Mouse (Mus musculus): ENCODE results near the gene Tgfbr3l.

Tgfbr3l gene

GRCm38 (mm10) chr8:4247951-4248540 lies at the start of gene Tgfbr3l:
TSS of gene Tgfbr3l (plus strand) at chr8:4248214.
- TF ChIP-seq GATA4 (IDR thresholded peaks at IDR 0.05; ENCODE audit: insufficient replicate concordance, low read length) = no peak

GRCm38 (mm10) chr8:4201321-4201720 lies 46.7 kb upstream of the Tgfbr3l start:
- no peak for TF ChIP-seq GATA4 (IDR thresholded peaks at IDR 0.05; ENCODE audit: insufficient replicate concordance, low read length)

- TF ChIP-seq GATA4 (IDR thresholded peaks at IDR 0.05; ENCODE audit: insufficient replicate concordance, low read length) = no peak
Measured at GRCm38 (mm10) chr8:4205246-4206123, 42.5 kb upstream of the Tgfbr3l start.

- TF ChIP-seq GATA4 (IDR thresholded peaks at IDR 0.05; ENCODE audit: insufficient replicate concordance, low read length) = no peak
Measured at GRCm38 (mm10) chr8:4206182-4207015, 41.6 kb upstream of the Tgfbr3l start.

GRCm38 (mm10) chr8:4207016-4207350 lies 41.0 kb upstream of the Tgfbr3l start:
- no peak for TF ChIP-seq GATA4 (IDR thresholded peaks at IDR 0.05; ENCODE audit: insufficient replicate concordance, low read length)

- no peak for TF ChIP-seq GATA4 (IDR thresholded peaks at IDR 0.05; ENCODE audit: insufficient replicate concordance, low read length)
Measured at GRCm38 (mm10) chr8:4211097-4211496, 36.9 kb upstream of the Tgfbr3l start.

- no peak for TF ChIP-seq GATA4 (IDR thresholded peaks at IDR 0.05; ENCODE audit: insufficient replicate concordance, low read length)
Measured at GRCm38 (mm10) chr8:4212809-4213209, 35.2 kb upstream of the Tgfbr3l start.

GRCm38 (mm10) chr8:4213210-4214005 lies 34.6 kb upstream of the Tgfbr3l start:
- no peak for TF ChIP-seq GATA4 (IDR thresholded peaks at IDR 0.05; ENCODE audit: insufficient replicate concordance, low read length)

GRCm38 (mm10) chr8:4214006-4214980 lies 33.7 kb upstream of the Tgfbr3l start:
- no peak for TF ChIP-seq GATA4 (IDR thresholded peaks at IDR 0.05; ENCODE audit: insufficient replicate concordance, low read length)

GRCm38 (mm10) chr8:4216296-4216695 lies 31.7 kb upstream of the Tgfbr3l start:
- no peak for TF ChIP-seq GATA4 (IDR thresholded peaks at IDR 0.05; ENCODE audit: insufficient replicate concordance, low read length)

- TF ChIP-seq GATA4 (IDR thresholded peaks at IDR 0.05; ENCODE audit: insufficient replicate concordance, low read length) = no peak
Measured at GRCm38 (mm10) chr8:4216791-4217621, 31.0 kb upstream of the Tgfbr3l start, which contains the start of gene Prr36. TSS of gene Prr36 (minus strand) at chr8:4217459.

GRCm38 (mm10) chr8:4219617-4220016 lies 28.4 kb upstream of the Tgfbr3l start:
- TF ChIP-seq GATA4 (IDR thresholded peaks at IDR 0.05; ENCODE audit: insufficient replicate concordance, low read length) = no peak

- TF ChIP-seq GATA4 (IDR thresholded peaks at IDR 0.05; ENCODE audit: insufficient replicate concordance, low read length) = no peak
Measured at GRCm38 (mm10) chr8:4222059-4222458, 26.0 kb upstream of the Tgfbr3l start.

Measured in liver, adult (tissue).